Mouse (Mus musculus) embryonic fibroblast, embryonic 13.5 days (primary cell): ENCODE data around the gene Furin.

Source experiments
- CTCF ChIP-seq: IDR thresholded peaks from 2 replicates; pipeline ENCODE4 v1.5.1; 2011; ENCODE audit warnings: mild to moderate bottlenecking, control low read depth, low read length, moderate library complexity, borderline replicate concordance; ENCODE audit not compliant: insufficient read depth
- POLR2A ChIP-seq: IDR thresholded peaks from 2 replicates; pipeline ENCODE4 v1.6.1; 2011; ENCODE audit warnings: low read depth, mild to moderate bottlenecking, control low read depth, low read length, moderate library complexity

- TF ChIP-seq POLR2A (no peak), CTCF (no peak)
Observed at GRCm38 (mm10) chr7:80341793-80342192, 63.4 kb downstream of the Furin start.
